Mouse (Mus musculus): ENCODE measurements at regions not wholly inside any gene's neighbourhood (a gene's known extent, or its start where the extent isn't known, plus 50 kb on each side); places are given as distances from the start of the nearest gene placed in this dataset.

DNA sequence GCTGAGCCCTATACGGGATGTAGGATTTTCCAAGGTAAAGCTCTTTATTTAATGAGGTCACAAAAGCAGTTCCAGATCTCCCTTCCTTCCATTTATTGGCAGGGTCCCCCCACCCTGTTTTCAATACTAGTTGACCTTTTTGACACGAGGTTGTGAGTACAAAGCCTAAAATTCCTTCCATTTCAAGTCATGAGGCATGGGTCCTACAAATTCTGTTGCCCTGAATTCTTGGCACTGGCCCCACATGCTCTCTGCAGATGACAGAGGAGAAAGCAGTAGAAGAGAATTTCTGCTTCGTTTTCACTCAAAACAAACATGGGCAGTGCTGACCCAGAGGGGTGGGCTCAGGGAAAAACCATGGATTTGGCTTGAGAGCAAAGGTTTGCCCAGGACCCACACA, 170.4 kb downstream of the Ktn1 start:
- no peak overlapping the region for H3K4me3 ChIP-seq (ENCODE audit: control insufficient read depth, low read depth, low read length)
- H3K36me3 ChIP-seq (ENCODE audit: control insufficient read depth, insufficient read depth, low read length), result no peaks in the 10 kb centered on the region
- no peak for TF ChIP-seq POLR2A (IDR thresholded peaks at IDR 0.05; ENCODE audit: control insufficient read depth, low read depth, low read length)
- no peak for TF ChIP-seq CTCF (IDR thresholded peaks at IDR 0.05; ENCODE audit: control insufficient read depth, insufficient read depth, insufficient replicate concordance, low read depth, low read length)
- H3K27ac ChIP-seq (ENCODE audit: control insufficient read depth, insufficient read depth, low read depth, low read length), result no peak overlapping the region
- H3K4me1 ChIP-seq (ENCODE audit: control insufficient read depth, insufficient read depth, low read length), result no peaks in the 10 kb centered on the region
- H3K27me3 ChIP-seq (ENCODE audit: control insufficient read depth, insufficient read depth, low read length), result no peaks in the 10 kb centered on the region

DNA sequence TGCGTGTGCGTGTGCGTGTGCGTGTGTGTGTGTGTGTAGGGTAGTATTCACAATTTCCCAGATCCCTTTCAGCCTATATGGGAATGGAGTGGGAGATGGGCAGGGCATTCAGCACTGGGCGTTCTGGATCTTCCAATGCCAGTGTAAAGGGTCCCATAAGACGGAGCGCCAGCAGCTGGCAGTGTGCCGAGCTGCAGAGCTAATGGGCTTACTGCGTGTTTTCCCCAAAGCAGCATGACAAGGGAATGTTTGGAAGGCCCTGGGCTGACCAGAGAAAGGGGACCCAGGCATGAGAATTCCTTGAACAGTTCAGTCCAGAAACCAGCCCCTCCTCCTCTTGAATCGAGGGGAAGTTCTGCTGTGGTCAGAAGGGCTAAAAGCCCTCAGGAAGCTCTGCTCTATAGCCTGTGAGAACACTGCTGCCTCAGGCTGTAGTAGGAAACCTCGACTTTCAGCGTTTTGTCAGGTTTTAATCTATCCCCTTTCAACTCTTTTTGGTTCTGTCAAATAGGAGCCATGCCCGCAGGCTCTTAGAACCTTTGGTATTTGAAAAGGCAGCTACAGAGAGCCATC, 172.4 kb downstream of the Ktn1 start:
- Histone ChIP-seq H3K27me3 (ENCODE audit: control insufficient read depth, insufficient read depth, low read length) (no peaks in the 10 kb centered on the region), H3K4me3 (ENCODE audit: control insufficient read depth, low read depth, low read length) (no peak overlapping the region), H3K27ac (ENCODE audit: control insufficient read depth, insufficient read depth, low read depth, low read length) (no peak overlapping the region), H3K4me1 (ENCODE audit: control insufficient read depth, insufficient read depth, low read length) (no peaks in the 10 kb centered on the region), H3K36me3 (ENCODE audit: control insufficient read depth, insufficient read depth, low read length) (no peaks in the 10 kb centered on the region)
- TF ChIP-seq CTCF (IDR thresholded peaks at IDR 0.05; ENCODE audit: control insufficient read depth, insufficient read depth, insufficient replicate concordance, low read depth, low read length) (no peak), POLR2A (IDR thresholded peaks at IDR 0.05; ENCODE audit: control insufficient read depth, low read depth, low read length) (no peak)

DNA sequence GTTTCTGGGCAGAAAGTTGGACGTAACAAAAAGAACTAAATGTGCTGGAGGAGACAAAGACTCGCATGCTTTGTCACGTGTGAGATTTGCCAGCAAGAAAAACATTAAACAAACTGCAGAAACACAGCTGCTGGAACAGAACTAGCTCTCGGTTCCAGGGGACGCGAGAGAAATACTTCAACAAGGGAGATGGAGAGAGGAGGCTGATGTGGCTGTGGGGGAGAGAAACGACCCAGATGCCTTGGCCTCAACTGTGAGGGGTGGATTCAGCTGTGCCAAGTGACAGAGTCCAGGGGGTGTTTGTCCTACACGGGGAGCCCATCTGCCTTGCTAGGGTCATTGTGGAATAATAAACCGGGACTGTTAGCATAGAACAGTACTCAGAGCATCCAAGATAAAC, 174.9 kb downstream of the Ktn1 start:
- Histone ChIP-seq H3K36me3 (ENCODE audit: control insufficient read depth, insufficient read depth, low read length) (no peaks in the 10 kb centered on the region), H3K27ac (ENCODE audit: control insufficient read depth, insufficient read depth, low read depth, low read length) (no peak overlapping the region), H3K4me1 (ENCODE audit: control insufficient read depth, insufficient read depth, low read length) (no peaks in the 10 kb centered on the region), H3K27me3 (ENCODE audit: control insufficient read depth, insufficient read depth, low read length) (no peaks in the 10 kb centered on the region), H3K4me3 (ENCODE audit: control insufficient read depth, low read depth, low read length) (no peak overlapping the region)
- no peak for TF ChIP-seq POLR2A (IDR thresholded peaks at IDR 0.05; ENCODE audit: control insufficient read depth, low read depth, low read length)
- TF ChIP-seq CTCF (IDR thresholded peaks at IDR 0.05; ENCODE audit: control insufficient read depth, insufficient read depth, insufficient replicate concordance, low read depth, low read length), result no peak

DNA sequence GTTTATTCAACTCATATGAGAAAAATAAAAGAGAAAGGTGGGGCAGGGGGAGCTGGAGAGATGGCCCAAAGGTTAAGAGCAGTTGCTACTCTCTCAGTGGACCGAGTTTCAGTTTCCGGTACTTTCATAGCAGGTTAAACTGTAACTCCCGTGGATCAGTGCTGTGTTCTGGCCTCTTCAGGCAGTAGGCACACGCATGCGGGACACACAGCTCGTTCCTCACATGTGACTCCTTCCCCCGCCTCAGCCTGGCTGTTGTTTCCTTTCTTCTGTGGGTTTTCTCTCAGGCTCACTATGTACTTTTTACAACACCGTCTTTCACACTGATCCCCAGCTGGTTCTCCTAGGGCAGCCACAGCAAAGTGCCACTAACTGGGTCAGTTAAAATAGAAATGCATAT, 175.4 kb downstream of the Ktn1 start:
- H3K27me3 ChIP-seq (ENCODE audit: control insufficient read depth, insufficient read depth, low read length), result no peaks in the 10 kb centered on the region
- H3K27ac ChIP-seq (ENCODE audit: control insufficient read depth, insufficient read depth, low read depth, low read length), result no peak overlapping the region
- no peak overlapping the region for H3K4me3 ChIP-seq (ENCODE audit: control insufficient read depth, low read depth, low read length)
- TF ChIP-seq POLR2A (IDR thresholded peaks at IDR 0.05; ENCODE audit: control insufficient read depth, low read depth, low read length) (no peak), CTCF (IDR thresholded peaks at IDR 0.05; ENCODE audit: control insufficient read depth, insufficient read depth, insufficient replicate concordance, low read depth, low read length) (no peak)
- no peaks in the 10 kb centered on the region for H3K36me3 ChIP-seq (ENCODE audit: control insufficient read depth, insufficient read depth, low read length)
- H3K4me1 ChIP-seq (ENCODE audit: control insufficient read depth, insufficient read depth, low read length), result no peaks in the 10 kb centered on the region

DNA sequence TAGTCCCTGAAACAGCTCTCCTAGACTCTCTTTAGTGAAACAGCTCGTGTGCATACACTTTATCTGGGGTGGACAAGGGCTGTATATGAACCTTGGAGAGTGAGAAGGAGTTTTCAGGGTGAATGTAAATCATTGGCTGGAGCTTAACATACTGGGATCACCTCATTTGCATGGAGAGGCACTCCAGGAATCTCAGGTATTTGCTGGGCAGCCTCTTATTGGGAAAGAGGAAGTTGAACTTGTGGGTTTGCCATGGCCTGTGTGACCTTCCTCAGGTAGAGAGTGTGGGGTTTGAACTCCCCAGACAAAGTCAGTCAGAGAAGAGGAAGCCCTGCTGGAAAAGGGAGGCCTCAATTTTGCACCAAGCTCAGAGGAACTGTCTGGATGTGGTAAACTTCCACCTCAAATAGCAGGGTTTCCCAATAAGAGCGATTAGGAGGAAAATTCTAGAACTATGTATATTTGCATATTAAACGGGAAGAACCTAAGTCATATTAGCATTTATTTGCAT, 177.3 kb downstream of the Ktn1 start:
- Histone ChIP-seq H3K27ac (ENCODE audit: control insufficient read depth, insufficient read depth, low read depth, low read length) (no peak overlapping the region), H3K27me3 (ENCODE audit: control insufficient read depth, insufficient read depth, low read length) (no peaks in the 10 kb centered on the region), H3K4me1 (ENCODE audit: control insufficient read depth, insufficient read depth, low read length) (no peaks in the 10 kb centered on the region), H3K36me3 (ENCODE audit: control insufficient read depth, insufficient read depth, low read length) (no peaks in the 10 kb centered on the region), H3K4me3 (ENCODE audit: control insufficient read depth, low read depth, low read length) (no peak overlapping the region)
- no peak for TF ChIP-seq CTCF (IDR thresholded peaks at IDR 0.05; ENCODE audit: control insufficient read depth, insufficient read depth, insufficient replicate concordance, low read depth, low read length)
- no peak for TF ChIP-seq POLR2A (IDR thresholded peaks at IDR 0.05; ENCODE audit: control insufficient read depth, low read depth, low read length)

DNA sequence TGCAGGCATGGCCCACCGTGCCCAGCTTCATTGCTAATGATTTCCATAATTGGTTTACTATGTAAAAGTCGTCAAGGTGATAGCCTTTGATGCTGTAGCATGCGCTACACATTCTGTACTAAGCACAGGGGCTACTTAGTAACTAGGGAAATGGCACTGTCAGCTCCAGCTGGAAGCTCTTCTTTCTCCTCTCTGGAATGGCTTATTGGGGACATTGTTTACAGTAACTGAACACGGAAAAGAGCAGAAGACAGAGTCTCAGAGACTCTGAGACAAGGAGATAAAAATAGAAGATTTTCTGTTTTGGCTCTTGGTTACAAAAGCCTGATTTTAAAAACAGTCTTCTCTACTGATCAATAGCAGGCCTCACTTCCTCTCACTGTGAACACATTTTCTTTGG, 178.3 kb downstream of the Ktn1 start:
- Histone ChIP-seq H3K27me3 (ENCODE audit: control insufficient read depth, insufficient read depth, low read length) (no peaks in the 10 kb centered on the region), H3K27ac (ENCODE audit: control insufficient read depth, insufficient read depth, low read depth, low read length) (no peak overlapping the region), H3K4me1 (ENCODE audit: control insufficient read depth, insufficient read depth, low read length) (no peaks in the 10 kb centered on the region), H3K4me3 (ENCODE audit: control insufficient read depth, low read depth, low read length) (no peak overlapping the region), H3K36me3 (ENCODE audit: control insufficient read depth, insufficient read depth, low read length) (no peaks in the 10 kb centered on the region)
- TF ChIP-seq CTCF (IDR thresholded peaks at IDR 0.05; ENCODE audit: control insufficient read depth, insufficient read depth, insufficient replicate concordance, low read depth, low read length) (no peak), POLR2A (IDR thresholded peaks at IDR 0.05; ENCODE audit: control insufficient read depth, low read depth, low read length) (no peak)

DNA sequence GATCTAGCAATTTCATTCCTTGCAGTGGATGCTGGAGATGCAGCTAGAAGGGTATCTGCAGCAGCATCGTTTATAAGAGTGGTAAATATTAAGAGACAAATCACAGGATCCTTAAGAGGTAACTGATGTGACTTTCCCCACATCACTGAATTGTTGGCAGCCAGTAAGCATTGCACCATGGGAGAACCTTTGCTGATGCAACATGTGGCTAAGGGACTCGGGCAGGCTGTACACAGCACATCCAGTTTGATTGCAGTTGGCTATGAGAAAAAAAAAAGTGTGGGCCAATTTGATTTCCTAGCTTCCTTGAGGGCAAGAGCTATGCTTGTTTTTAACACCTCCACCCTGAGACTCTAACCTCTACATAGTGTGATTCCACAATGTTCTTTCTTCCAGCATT, 179.4 kb downstream of the Ktn1 start:
- TF ChIP-seq CTCF (IDR thresholded peaks at IDR 0.05; ENCODE audit: control insufficient read depth, insufficient read depth, insufficient replicate concordance, low read depth, low read length) (no peak), POLR2A (IDR thresholded peaks at IDR 0.05; ENCODE audit: control insufficient read depth, low read depth, low read length) (no peak)
- no peak overlapping the region for H3K4me3 ChIP-seq (ENCODE audit: control insufficient read depth, low read depth, low read length)
- no peaks in the 10 kb centered on the region for H3K36me3 ChIP-seq (ENCODE audit: control insufficient read depth, insufficient read depth, low read length)

DNA sequence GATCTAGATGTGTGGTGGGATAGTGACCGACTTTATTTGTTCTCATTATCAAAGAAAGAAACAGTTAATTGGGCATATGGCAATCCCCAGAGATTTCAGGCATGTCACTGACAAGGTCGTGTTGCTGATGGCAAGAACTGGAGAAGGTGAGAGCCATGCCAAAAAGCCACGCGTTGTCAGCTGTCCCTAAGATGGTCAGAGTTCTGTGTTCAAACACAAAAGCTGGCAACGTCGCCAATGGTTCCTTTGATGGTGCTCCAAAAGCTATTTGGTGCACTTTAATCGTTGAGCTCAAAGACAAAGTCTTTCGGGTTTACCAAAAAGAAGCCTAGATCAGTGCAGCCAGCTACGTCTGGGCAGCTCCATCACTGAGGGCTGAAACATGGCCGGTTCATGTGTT, 185.4 kb downstream of the Ktn1 start:
- Histone ChIP-seq H3K36me3 (ENCODE audit: control insufficient read depth, insufficient read depth, low read length) (no peaks in the 10 kb centered on the region), H3K27ac (ENCODE audit: control insufficient read depth, insufficient read depth, low read depth, low read length) (no peak overlapping the region)

More for the DNA sequence above, 179.4 kb downstream of the Ktn1 start:
- Histone ChIP-seq H3K27ac (ENCODE audit: control insufficient read depth, insufficient read depth, low read depth, low read length) (no peak overlapping the region), H3K27me3 (ENCODE audit: control insufficient read depth, insufficient read depth, low read length) (no peaks in the 10 kb centered on the region), H3K4me1 (ENCODE audit: control insufficient read depth, insufficient read depth, low read length) (no peaks in the 10 kb centered on the region)

More for the DNA sequence above, 185.4 kb downstream of the Ktn1 start:
- Histone ChIP-seq H3K27me3 (ENCODE audit: control insufficient read depth, insufficient read depth, low read length) (no peaks in the 10 kb centered on the region), H3K4me3 (ENCODE audit: control insufficient read depth, low read depth, low read length) (no peak overlapping the region), H3K4me1 (ENCODE audit: control insufficient read depth, insufficient read depth, low read length) (no peaks in the 10 kb centered on the region)
- TF ChIP-seq POLR2A (IDR thresholded peaks at IDR 0.05; ENCODE audit: control insufficient read depth, low read depth, low read length), result no peak
- TF ChIP-seq CTCF (IDR thresholded peaks at IDR 0.05; ENCODE audit: control insufficient read depth, insufficient read depth, insufficient replicate concordance, low read depth, low read length), result no peak
